Mouse (Mus musculus): ENCODE data around the gene Tma7.

- TF ChIP-seq TAL1 (IDR thresholded peaks at IDR 0.05; ENCODE audit: low read length), result no peak
- no peak for TF ChIP-seq GATA1 (IDR thresholded peaks at IDR 0.05; ENCODE audit: low read length)
These were observed 40.9 kb upstream of the Tma7 start for GRCm38 (mm10) chr9:109123266-109123665.

Measured in erythroblast, embryonic 14.5 days (primary cell).